Mouse (Mus musculus): ENCODE results near the gene 9330159F19Rik. TPM values are rescaled to one million over a fixed set of nuclear protein-coding genes. Genes with fewer than 3 reads are reported as not detected.

Gene 9330159F19Rik
- polyA plus RNA-seq, 1 experiment from 2014 or later: 26.3 TPM

GRCm38 (mm10) chr10:29231208-29231607 is 19.8 kb downstream of the 9330159F19Rik start:
- no peak overlapping the region for H3K4me2 ChIP-seq (ENCODE audit: low read length)
- H3K36me3 ChIP-seq (ENCODE audit: control insufficient read depth, insufficient read depth, low read length): peaks cover 18% of the 10 kb centered on the region
- no peak overlapping the region for H3K9ac ChIP-seq (ENCODE audit: low read depth, low read length)
- no peak for ATAC-seq
- no peak overlapping the region for H3K27ac ChIP-seq (ENCODE audit: low read depth, low read length)
- 72% methylated on average over 2 of the region's 2 CpGs for WGBS
- H3K4me3 ChIP-seq (ENCODE audit: low read length): no peak overlapping the region
- no peaks in the 10 kb centered on the region for H3K9me3 ChIP-seq (ENCODE audit: control insufficient read depth, low read length)
- no peaks in the 10 kb centered on the region for H3K4me1 ChIP-seq (ENCODE audit: control insufficient read depth, insufficient read depth, low read depth, low read length)
- H3K27me3 ChIP-seq (replicated peaks; ENCODE audit: control insufficient read depth, insufficient read depth, low read length): no peaks in the 10 kb centered on the region

Other genes with a start within 250 kb of the 9330159F19Rik start
- not detected in 2 replicates for gene 2310057J18Rik, start 225.3 kb upstream of the 9330159F19Rik start, polyA plus RNA-seq (2015; fragmentation: Nextera tagmentation; extraction: Ambion mirVana)
- gene Soga3, start 67.8 kb upstream of the 9330159F19Rik start, polyA plus RNA-seq (2015; fragmentation: Nextera tagmentation; extraction: Ambion mirVana): 114 and 139 TPM in 2 replicates
- gene Gm49353, start 12.7 kb upstream of the 9330159F19Rik start, polyA plus RNA-seq (2015; fragmentation: Nextera tagmentation; extraction: Ambion mirVana): 7.8 and 9.4 TPM in 2 replicates
- 35.5 and 37.9 TPM in 2 replicates for gene Echdc1, start 101.6 kb downstream of the 9330159F19Rik start, polyA plus RNA-seq (2015; fragmentation: Nextera tagmentation; extraction: Ambion mirVana)
- gene Rnf146, start 150.8 kb downstream of the 9330159F19Rik start, polyA plus RNA-seq (2015; fragmentation: Nextera tagmentation; extraction: Ambion mirVana): 78.9 and 83.9 TPM in 2 replicates